Mouse (Mus musculus) cerebellum, postnatal 14 days (tissue): Measurements from ENCODE around the gene Ppfia4.
A peak's percentile ranks its signal among the peaks of the same experiment; 100 is the strongest.

Experiments
- DNase-seq, 2 experiments: peaks; one replicate each; pipeline ENCODE4 v3.0.0; 2021; ENCODE audit warnings: mixed read lengths in 2 of 2

The Ppfia4 gene

GRCm38 (mm10) chr1:134336958-134337710 lies 4.4 kb upstream of the Ppfia4 start:
- peak; percentile 57 to 65 for DNase-seq

GRCm38 (mm10) chr1:134335924-134336810 lies 3.4 kb upstream of the Ppfia4 start:
- peak; percentile 77 to 88 for DNase-seq

- peak; percentile 82 to 91 for DNase-seq
Measured at GRCm38 (mm10) chr1:134335211-134335923, 2.6 kb upstream of the Ppfia4 start.

GRCm38 (mm10) chr1:134334111-134334827 lies 1.5 kb upstream of the Ppfia4 start:
- peak in 1 of 2 experiments; percentile 15 for DNase-seq

- DNase-seq = peak in 1 of 2 experiments; percentile 17
Measured at GRCm38 (mm10) chr1:134333371-134334110, 813 bp upstream of the Ppfia4 start.

- DNase-seq = peak; percentile 92 to 96
Measured at GRCm38 (mm10) chr1:134331879-134332635, 671 bp downstream of the Ppfia4 start.

GRCm38 (mm10) chr1:134326841-134327346 lies 5.8 kb downstream of the Ppfia4 start:
- DNase-seq = no peak

GRCm38 (mm10) chr1:134322591-134322990 lies 10.1 kb downstream of the Ppfia4 start:
- peak in 1 of 2 experiments; percentile 63 for DNase-seq

- DNase-seq = no peak
Measured at GRCm38 (mm10) chr1:134320691-134321301, 11.9 kb downstream of the Ppfia4 start.

- DNase-seq = no peak
Measured at GRCm38 (mm10) chr1:134318261-134318660, 14.5 kb downstream of the Ppfia4 start.

- no peak for DNase-seq
Measured at GRCm38 (mm10) chr1:134316361-134316760, 16.4 kb downstream of the Ppfia4 start.

- no peak for DNase-seq
Measured at GRCm38 (mm10) chr1:134315181-134315580, 17.5 kb downstream of the Ppfia4 start.

- no peak for DNase-seq
Measured at GRCm38 (mm10) chr1:134311760-134312159, 21.0 kb downstream of the Ppfia4 start.

GRCm38 (mm10) chr1:134310729-134311128 lies 22.0 kb downstream of the Ppfia4 start:
- DNase-seq = no peak

- no peak for DNase-seq
Measured at GRCm38 (mm10) chr1:134310291-134310690, 22.4 kb downstream of the Ppfia4 start.

- DNase-seq = no peak
Measured at GRCm38 (mm10) chr1:134307409-134307808, 25.3 kb downstream of the Ppfia4 start.

- no peak for DNase-seq
Measured at GRCm38 (mm10) chr1:134304940-134305339, 27.8 kb downstream of the Ppfia4 start.

- DNase-seq = no peak
Measured at GRCm38 (mm10) chr1:134302568-134303238, 30.0 kb downstream of the Ppfia4 start.

GRCm38 (mm10) chr1:134298636-134299411 lies 33.9 kb downstream of the Ppfia4 start:
- peak; percentile 56 to 57 for DNase-seq
